Mouse (Mus musculus) C2C12 (cell line): ENCODE data around the gene Gal3st4.

ENCODE experiments used
- CTCF ChIP-seq: IDR thresholded peaks from one replicate; pipeline ENCODE4 v1.5.1; 2011; ENCODE audit not compliant: control insufficient read depth, insufficient read depth, insufficient read length
- MAX ChIP-seq: IDR thresholded peaks from one replicate; pipeline ENCODE4 v1.6.1; 2011; ENCODE audit warnings: mild to moderate bottlenecking, control low read depth
- MYOD1 ChIP-seq: IDR thresholded peaks from one replicate; pipeline ENCODE4 v1.6.1; 2011; ENCODE audit warnings: low read depth; ENCODE audit not compliant: control insufficient read depth, insufficient read length

- TF ChIP-seq CTCF: no peak
- TF ChIP-seq MYOD1: no peak
- no peak for TF ChIP-seq MAX
These were observed 38.4 kb downstream of the Gal3st4 start for GRCm38 (mm10) chr5:138234224-138234623.
